Mouse (Mus musculus): ENCODE results near the gene Ptgr1. TPM values are rescaled to one million over a fixed set of nuclear protein-coding genes. Genes with fewer than 3 reads are reported as not detected.

The Ptgr1 gene
- polyA plus RNA-seq, 1 experiment, result 0.10 TPM

GRCm38 (mm10) chr4:58925664-58926063 is 61.3 kb downstream of the Ptgr1 start:
- TF ChIP-seq GATA1 (IDR thresholded peaks at IDR 0.05; ENCODE audit: low read length) (no peak), TAL1 (IDR thresholded peaks at IDR 0.05; ENCODE audit: low read length) (no peak)
- H3K27me3 ChIP-seq (ENCODE audit: control insufficient read depth), result peaks cover 11% of the 10 kb centered on the region
- H3K9me3 ChIP-seq (ENCODE audit: control insufficient read depth, low read length), result no peaks in the 10 kb centered on the region
- no peaks in the 10 kb centered on the region for H3K4me1 ChIP-seq (ENCODE audit: control insufficient read depth)
- no peak overlapping the region for H3K4me3 ChIP-seq (replicated peaks)
- H3K36me3 ChIP-seq (ENCODE audit: control insufficient read depth), result no peaks in the 10 kb centered on the region

DNA sequence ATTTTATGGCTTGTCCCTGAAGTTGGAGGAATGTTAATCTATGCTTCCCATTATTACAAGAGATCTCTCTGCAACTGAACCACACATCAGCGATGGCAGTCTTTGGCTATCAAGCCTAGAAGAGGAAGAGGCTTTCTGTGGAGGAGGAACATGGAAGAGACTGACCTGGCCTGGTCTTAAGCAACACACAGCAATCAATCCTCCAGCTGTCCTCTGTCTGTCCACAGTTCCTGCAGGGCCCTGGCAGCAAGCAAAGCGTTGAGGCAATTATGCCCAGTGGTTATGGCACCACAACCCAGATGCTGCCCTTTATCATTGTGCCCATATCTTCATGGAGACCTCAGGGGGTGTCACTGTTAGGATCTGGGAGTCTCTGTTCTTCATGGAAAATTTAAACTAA is 63.0 kb downstream of the Ptgr1 start:
- Histone ChIP-seq H3K36me3 (ENCODE audit: control insufficient read depth) (no peaks in the 10 kb centered on the region), H3K9me3 (ENCODE audit: control insufficient read depth, low read length) (no peaks in the 10 kb centered on the region), H3K27me3 (ENCODE audit: control insufficient read depth) (peaks cover 13% of the 10 kb centered on the region), H3K4me1 (ENCODE audit: control insufficient read depth) (no peaks in the 10 kb centered on the region), H3K4me3 (replicated peaks) (no peak overlapping the region)
- TF ChIP-seq GATA1 (IDR thresholded peaks at IDR 0.05; ENCODE audit: low read length) (no peak), TAL1 (IDR thresholded peaks at IDR 0.05; ENCODE audit: low read length) (no peak)

Other genes starting within 250 kb of the Ptgr1 start
- 0.01 TPM in 1 of 2 replicates, not detected in the other for gene Olfr267, start 199.4 kb downstream of the Ptgr1 start, polyA plus RNA-seq (2012)
- gene Ecpas, start 74.4 kb downstream of the Ptgr1 start, polyA plus RNA-seq (2012), result 0.18 and 0.51 TPM in 2 replicates
- not detected in 2 replicates for gene Zkscan16, start 43.5 kb downstream of the Ptgr1 start, polyA plus RNA-seq (2012)
- 0.13 and 0.32 TPM in 2 replicates for gene Dnajc25, start 7.9 kb upstream of the Ptgr1 start, polyA plus RNA-seq (2012)
- gene Gm20503, start 16.1 kb upstream of the Ptgr1 start, polyA plus RNA-seq (2012), result 0.41 TPM in 1 of 2 replicates, not detected in the other
- gene Gng10, start 48.0 kb upstream of the Ptgr1 start, polyA plus RNA-seq (2012), result 0.38 and 0.59 TPM in 2 replicates
- not detected in 2 replicates for gene AI481877, start 151.9 kb upstream of the Ptgr1 start, polyA plus RNA-seq (2012)
- 0.32 and 0.57 TPM in 2 replicates for gene Ugcg, start 202.1 kb upstream of the Ptgr1 start, polyA plus RNA-seq (2012)